Mouse (Mus musculus): ENCODE results near the gene Fbxl14.

Gene Fbxl14

DNA sequence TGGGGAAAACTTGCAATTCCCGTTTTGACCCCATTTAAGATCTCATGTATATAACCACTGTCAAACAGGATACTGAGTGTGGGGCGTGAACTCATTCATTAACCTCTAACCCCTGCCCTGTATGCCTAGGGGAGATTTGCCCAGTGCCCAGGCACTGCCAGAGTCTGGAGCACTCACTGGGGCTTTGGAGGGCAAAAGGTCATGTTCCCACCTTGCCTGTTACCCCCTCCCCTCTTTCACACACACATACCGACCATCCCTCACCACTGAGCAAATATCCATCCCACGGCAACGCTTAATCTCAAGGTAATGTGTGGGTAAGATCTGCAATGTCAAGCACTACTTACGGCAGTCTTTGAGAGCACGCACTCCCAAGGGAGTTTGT lies 13.2 kb downstream of the Fbxl14 start:
- DNase-seq (ENCODE audit: extremely low spot score) = peak; percentile 59

GRCm38 (mm10) chr6:119499271-119499670 lies 19.8 kb downstream of the Fbxl14 start:
- DNase-seq (ENCODE audit: extremely low spot score) = no peak

GRCm38 (mm10) chr6:119500086-119500485 lies 20.6 kb downstream of the Fbxl14 start:
- no peak for DNase-seq (ENCODE audit: extremely low spot score)

- no peak for DNase-seq (ENCODE audit: extremely low spot score)
These were observed 22.6 kb downstream of the Fbxl14 start for GRCm38 (mm10) chr6:119502031-119502430.

DNA sequence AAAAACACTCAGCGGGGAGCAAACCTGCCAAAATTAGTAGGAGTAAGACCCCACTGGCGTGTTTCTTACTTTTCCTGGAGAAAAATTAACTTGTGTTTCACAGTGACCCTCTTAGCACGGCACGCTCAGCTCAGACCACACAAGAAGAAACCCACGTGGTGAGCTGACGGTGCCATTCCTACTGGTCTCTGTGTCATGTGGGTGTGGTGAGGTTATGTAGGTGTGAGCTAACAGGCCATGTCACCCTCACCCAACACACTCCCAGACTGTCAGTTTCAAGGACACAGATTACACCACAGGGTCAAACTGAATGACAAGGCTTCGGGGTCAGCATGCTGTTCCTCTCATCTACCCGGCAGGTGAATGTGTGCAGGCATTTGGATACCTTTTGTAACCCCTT lies 25.3 kb downstream of the Fbxl14 start:
- DNase-seq (ENCODE audit: extremely low spot score) = no peak

DNA sequence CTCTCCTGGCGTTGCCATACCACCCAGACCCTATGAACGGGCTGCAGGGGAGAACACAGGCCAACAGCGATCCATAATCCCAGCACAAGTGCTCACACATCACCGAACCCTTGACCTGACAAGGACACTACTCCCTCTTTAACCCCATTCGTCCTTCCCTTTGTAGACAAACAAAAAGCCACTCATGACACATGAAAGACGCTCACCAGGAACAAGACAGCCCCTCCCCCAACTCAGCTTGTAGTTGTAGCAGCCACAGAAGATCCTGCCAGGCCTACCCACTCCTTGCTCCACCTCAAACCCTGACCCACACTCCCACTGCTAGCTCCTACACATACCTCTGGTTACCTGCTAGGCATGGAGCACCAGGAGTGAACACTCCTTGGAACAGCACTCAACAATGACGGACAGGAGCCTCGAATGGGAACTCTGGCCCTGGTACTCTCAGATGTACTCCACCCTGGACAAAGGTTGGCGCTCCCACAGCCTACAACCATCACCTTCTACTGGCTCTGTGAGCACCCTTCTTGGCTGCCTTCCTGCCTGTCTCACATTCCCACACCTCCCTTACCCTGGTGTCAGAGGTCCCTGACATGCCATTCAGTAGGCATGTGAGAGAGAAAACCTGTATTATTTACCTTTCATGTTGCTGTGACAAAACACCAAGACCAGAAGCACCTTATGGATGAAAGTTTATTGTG lies 26.2 kb downstream of the Fbxl14 start:
- no peak for DNase-seq (ENCODE audit: extremely low spot score)

GRCm38 (mm10) chr6:119508221-119508620 lies 28.8 kb downstream of the Fbxl14 start:
- DNase-seq (ENCODE audit: extremely low spot score) = no peak

GRCm38 (mm10) chr6:119508634-119509375 lies 29.3 kb downstream of the Fbxl14 start:
- no peak for DNase-seq (ENCODE audit: extremely low spot score)

- DNase-seq (ENCODE audit: extremely low spot score) = no peak
These were observed 30.1 kb downstream of the Fbxl14 start for GRCm38 (mm10) chr6:119509437-119510037.

DNA sequence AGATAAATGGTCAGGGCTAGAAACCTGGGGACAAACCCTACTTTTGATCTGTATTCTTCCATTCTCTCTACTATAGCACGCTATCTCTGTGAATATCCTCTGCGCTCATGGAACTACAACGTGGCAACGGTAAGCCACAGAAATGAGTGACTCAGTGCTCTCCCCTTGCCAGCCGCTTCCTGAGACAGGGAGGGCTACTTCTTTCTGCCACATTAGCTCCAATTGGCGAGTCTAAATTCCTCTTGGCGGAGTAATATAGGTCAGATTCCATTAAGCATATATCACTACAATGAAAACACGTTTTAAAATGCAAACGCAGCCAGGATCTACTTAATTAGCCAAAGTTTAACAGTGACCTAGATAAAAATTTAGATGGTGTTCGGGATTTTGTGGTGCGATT lies 33.2 kb downstream of the Fbxl14 start:
- DNase-seq (ENCODE audit: extremely low spot score) = no peak

- DNase-seq (ENCODE audit: extremely low spot score) = no peak
These were observed 34.0 kb downstream of the Fbxl14 start for GRCm38 (mm10) chr6:119513452-119513851.

DNA sequence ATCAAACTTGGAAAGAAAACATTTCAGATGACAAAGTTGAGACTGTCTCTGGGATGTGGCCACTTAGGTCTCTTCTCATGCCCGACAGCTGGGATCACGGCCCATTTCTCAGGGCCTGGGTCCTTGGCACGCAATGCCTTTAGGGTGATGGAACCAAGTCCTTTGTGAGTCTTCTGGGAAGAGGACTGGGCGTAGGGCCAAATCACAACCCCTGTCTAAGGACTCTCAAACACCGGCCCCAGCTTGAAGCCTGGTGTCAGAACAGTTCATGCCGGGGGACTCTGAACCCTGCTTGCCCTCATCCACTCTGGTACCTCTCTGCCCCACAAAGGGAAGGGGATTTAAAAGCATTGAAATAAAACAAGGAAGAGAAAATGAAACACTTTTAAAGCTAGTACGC lies 34.6 kb downstream of the Fbxl14 start:
- no peak for DNase-seq (ENCODE audit: extremely low spot score)

- peak; percentile 47 for DNase-seq (ENCODE audit: extremely low spot score)
These were observed 41.3 kb downstream of the Fbxl14 start for GRCm38 (mm10) chr6:119520731-119521130.

DNA sequence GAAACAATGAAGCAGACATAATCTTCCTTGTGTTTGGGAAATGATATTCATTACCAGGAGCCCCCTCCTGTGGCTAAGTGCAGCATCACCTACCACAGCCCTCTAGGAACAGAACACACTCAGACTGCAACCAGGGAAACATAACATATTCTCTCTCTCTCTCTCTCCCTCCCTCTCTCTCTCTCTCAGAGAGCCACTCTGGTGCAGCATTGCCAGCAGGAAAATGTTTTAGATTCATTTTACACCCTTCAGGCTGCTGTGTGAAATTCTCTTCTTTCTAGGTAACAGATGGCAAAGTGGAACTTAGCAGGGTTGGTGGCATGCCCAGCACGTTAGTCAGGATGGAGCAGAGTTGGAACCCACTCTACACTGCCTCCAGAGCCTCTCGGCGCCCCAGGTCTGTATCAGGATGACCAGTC lies 42.0 kb downstream of the Fbxl14 start:
- no peak for DNase-seq (ENCODE audit: extremely low spot score)

DNA sequence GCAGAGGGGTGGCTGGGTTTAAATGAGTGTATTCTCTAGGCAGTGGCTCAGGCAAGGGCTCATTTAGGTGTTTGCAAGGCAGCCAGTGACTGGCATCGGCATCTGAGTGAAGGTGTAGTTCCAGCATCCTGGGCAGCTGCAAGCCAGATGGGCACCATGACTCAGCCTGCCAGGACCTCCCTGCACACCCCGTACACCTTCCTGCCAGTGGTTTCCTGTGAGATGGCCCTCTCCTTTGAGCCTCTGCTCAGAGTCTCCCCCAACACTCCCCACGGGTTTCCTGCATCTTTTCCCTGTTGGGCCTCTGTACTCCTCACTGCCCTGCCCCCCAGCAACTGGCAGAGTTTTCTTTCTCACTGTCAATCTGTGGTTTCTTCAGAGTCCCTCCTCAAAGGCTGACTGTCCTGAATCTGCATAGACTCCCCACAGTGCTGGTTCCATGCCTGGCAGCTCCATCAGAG lies 42.5 kb downstream of the Fbxl14 start:
- no peak for DNase-seq (ENCODE audit: extremely low spot score)

GRCm38 (mm10) chr6:119526498-119526897 lies 47.0 kb downstream of the Fbxl14 start:
- no peak for DNase-seq (ENCODE audit: extremely low spot score)

DNA sequence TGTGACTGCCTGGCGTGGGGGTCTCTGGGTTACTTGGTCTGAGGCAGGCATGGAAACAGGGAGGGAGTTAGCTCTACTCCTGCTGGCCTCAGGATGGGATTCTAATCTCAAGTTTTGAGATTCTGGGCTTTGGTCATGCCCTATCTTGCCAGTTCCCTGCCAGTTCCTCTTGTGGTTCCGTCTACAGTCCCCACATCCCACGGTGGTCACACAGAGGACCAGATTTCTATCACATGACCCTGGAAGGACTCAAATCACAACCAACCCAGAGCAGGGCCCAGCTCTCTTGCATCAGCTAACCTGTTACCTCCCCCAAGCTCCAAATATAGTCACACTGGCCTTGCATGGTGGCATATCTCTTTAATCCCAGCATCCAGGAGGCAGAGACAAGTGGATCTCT lies 50.2 kb downstream of the Fbxl14 start:
- DNase-seq (ENCODE audit: extremely low spot score) = no peak
